In genomic region chr1:180407171-180407671, GRCm38 (mm10) we compare ENCODE assay signal across 8 mouse cellular contexts.
DNase-seq lines count a peak whose midpoint lies in the region; ATAC-seq and TF ChIP-seq lines count a peak whose summit lies in the region.

No protein-coding gene starts in this region.

- H3K27me3 ChIP-seq in hindbrain, embryonic 11.5 days (ENCODE audit: control insufficient read depth, insufficient read depth, low read length) = no peaks in the 10 kb centered on the region
- H3K27me3 ChIP-seq in limb, embryonic 14.5 days (ENCODE audit: control insufficient read depth, insufficient read depth, low read length) = no peaks in the 10 kb centered on the region
- no peaks in the 10 kb centered on the region for H3K27me3 ChIP-seq in midbrain, embryonic 14.5 days (ENCODE audit: control insufficient read depth, insufficient read depth, low read length)
- H3K27me3 ChIP-seq in stomach, embryonic 16.5 days (ENCODE audit: control insufficient read depth, insufficient read depth, low read length) = no peaks in the 10 kb centered on the region

- TF ChIP-seq POLR2A in limb, embryonic 14.5 days (IDR thresholded peaks at IDR 0.05; ENCODE audit: borderline replicate concordance, extremely low read depth, insufficient read depth, insufficient read length) = no peak

- 11% methylated on average over 16 of the region's 16 CpGs for WGBS in hindbrain, embryonic 11.5 days
- 11% methylated on average over 16 of the region's 16 CpGs for WGBS in limb, embryonic 14.5 days
- WGBS in midbrain, embryonic 14.5 days = 13% methylated on average over 16 of the region's 16 CpGs
- 18% methylated on average over 16 of the region's 16 CpGs for WGBS in stomach, embryonic 16.5 days

- peak overlapping the region; percentile 46; the same call in 1 of the 2 replicates for H3K9ac ChIP-seq in hindbrain, embryonic 11.5 days (ENCODE audit: low read depth, low read length)
- H3K9ac ChIP-seq in limb, embryonic 14.5 days (ENCODE audit: low read depth, low read length, severe bottlenecking) = no peak overlapping the region
- H3K9ac ChIP-seq in midbrain, embryonic 14.5 days (replicated peaks; ENCODE audit: low read length) = no peak overlapping the region
- H3K9ac ChIP-seq in stomach, embryonic 16.5 days (ENCODE audit: low read length) = peak overlapping the region; percentile 65

- H3K9me3 ChIP-seq in hindbrain, embryonic 11.5 days (ENCODE audit: control insufficient read depth, low read length) = no peaks in the 10 kb centered on the region
- no peaks in the 10 kb centered on the region for H3K9me3 ChIP-seq in limb, embryonic 14.5 days (ENCODE audit: control insufficient read depth, low read length)
- H3K9me3 ChIP-seq in midbrain, embryonic 14.5 days (ENCODE audit: control insufficient read depth, low read length) = no peaks in the 10 kb centered on the region
- no peaks in the 10 kb centered on the region for H3K9me3 ChIP-seq in stomach, embryonic 16.5 days (replicated peaks; ENCODE audit: control insufficient read depth, low read length)

- H3K4me1 ChIP-seq in hindbrain, embryonic 11.5 days (replicated peaks; ENCODE audit: control insufficient read depth, insufficient read depth, low read length) = no peaks in the 10 kb centered on the region
- H3K4me1 ChIP-seq in limb, embryonic 14.5 days (ENCODE audit: control insufficient read depth, insufficient read depth, low read length) = peaks cover 54% of the 10 kb centered on the region
- H3K4me1 ChIP-seq in midbrain, embryonic 14.5 days (ENCODE audit: control insufficient read depth, insufficient read depth, low read length) = no peaks in the 10 kb centered on the region
- peaks cover 70% of the 10 kb centered on the region for H3K4me1 ChIP-seq in stomach, embryonic 16.5 days (ENCODE audit: control insufficient read depth, insufficient read depth, low read length)

- peak; percentile 70; the same call in 1 of the 2 replicates for ATAC-seq in hindbrain, embryonic 11.5 days (ENCODE audit: low FRiP score)
- peak; percentile 48; the same call in 1 of the 2 replicates for ATAC-seq in limb, embryonic 14.5 days (ENCODE audit: low FRiP score, low read depth)
- ATAC-seq in midbrain, embryonic 14.5 days (ENCODE audit: low FRiP score, low TSS enrichment) = peak; percentile 77
- ATAC-seq in stomach, embryonic 16.5 days (ENCODE audit: insufficient read depth, low FRiP score) = peak; percentile 55

- 0 out of 2 replicates have a peak overlapping the region, but pooled peaks have one; percentile 9 for H3K27ac ChIP-seq in hindbrain, embryonic 11.5 days (ENCODE audit: low read depth, low read length)
- H3K27ac ChIP-seq in limb, embryonic 14.5 days (replicated peaks; ENCODE audit: low read depth, low read length) = peak overlapping the region; percentile 16; the same call in 1 of the 2 replicates
- H3K27ac ChIP-seq in midbrain, embryonic 14.5 days (replicated peaks; ENCODE audit: low read depth, low read length) = no peak overlapping the region
- H3K27ac ChIP-seq in stomach, embryonic 16.5 days (ENCODE audit: low read length) = peak overlapping the region; percentile 86

- no peak overlapping the region for H3K4me3 ChIP-seq in hindbrain, embryonic 11.5 days (ENCODE audit: low read depth, low read length)
- H3K4me3 ChIP-seq in limb, embryonic 14.5 days (replicated peaks; ENCODE audit: low read length) = peak overlapping the region; percentile 9; the same call in 1 of the 2 replicates
- H3K4me3 ChIP-seq in midbrain, embryonic 14.5 days (replicated peaks; ENCODE audit: low read depth, low read length) = no peak overlapping the region
- H3K4me3 ChIP-seq in stomach, embryonic 16.5 days (replicated peaks; ENCODE audit: low read length) = peak overlapping the region; percentile 30

- no peaks in the 10 kb centered on the region for H3K36me3 ChIP-seq in hindbrain, embryonic 11.5 days (ENCODE audit: control insufficient read depth, insufficient read depth, low read length)
- no peaks in the 10 kb centered on the region for H3K36me3 ChIP-seq in limb, embryonic 14.5 days (ENCODE audit: control insufficient read depth, insufficient read depth, low read length)
- no peaks in the 10 kb centered on the region for H3K36me3 ChIP-seq in midbrain, embryonic 14.5 days (ENCODE audit: control insufficient read depth, insufficient read depth, low read length)
- H3K36me3 ChIP-seq in stomach, embryonic 16.5 days (ENCODE audit: control insufficient read depth, insufficient read depth, low read length) = no peaks in the 10 kb centered on the region

- DNase-seq in adrenal gland, adult (ENCODE audit: inconsistent age in 2 of 2, low spot score in 1 of 2) = peak; percentile 79 to 91
- no peak for DNase-seq in adrenal gland, postnatal 4 days (ENCODE audit: low spot score in 2 of 2)
- peak; percentile 60 for DNase-seq in WW6 (ENCODE audit: low read depth, low spot score)
- peak; percentile 87 for DNase-seq in embryo, embryonic 9.5 days (ENCODE audit: extremely low spot score)
- DNase-seq in hindbrain, embryonic 11.5 days (ENCODE audit: low spot score) = peak; percentile 90
- peak; percentile 54 for DNase-seq in limb, embryonic 14.5 days (ENCODE audit: low spot score)
- DNase-seq in midbrain, embryonic 14.5 days = peak; percentile 90

- peak overlapping the region; percentile 32; the same call in 1 of the 2 replicates for H3K4me2 ChIP-seq in hindbrain, embryonic 11.5 days (replicated peaks; ENCODE audit: low read depth, low read length)
- H3K4me2 ChIP-seq in limb, embryonic 14.5 days (replicated peaks; ENCODE audit: low read depth, low read length, severe bottlenecking) = peak overlapping the region; percentile 27; the same call in 1 of the 2 replicates
- peak overlapping the region; percentile 39 for H3K4me2 ChIP-seq in midbrain, embryonic 14.5 days (ENCODE audit: low read length)
- H3K4me2 ChIP-seq in stomach, embryonic 16.5 days (ENCODE audit: low read depth, low read length) = peak overlapping the region; percentile 48

Comparison
In these comparisons a context has a peak if more than half of its experiments do, and no peak if none do; other contexts are left out.
1. DNase-seq: peak in adrenal gland, adult (2 of 2), WW6 (single experiment), embryo, embryonic 9.5 days (single experiment), hindbrain, embryonic 11.5 days (single experiment), limb, embryonic 14.5 days (single experiment) and midbrain, embryonic 14.5 days (single experiment); none in adrenal gland, postnatal 4 days (0 of 2).
2. H3K4me3 ChIP-seq: peak in limb, embryonic 14.5 days (single experiment) and stomach, embryonic 16.5 days (single experiment); none in hindbrain, embryonic 11.5 days (single experiment) and midbrain, embryonic 14.5 days (single experiment).
3. H3K9ac ChIP-seq: peak in hindbrain, embryonic 11.5 days (single experiment) and stomach, embryonic 16.5 days (single experiment); none in limb, embryonic 14.5 days (single experiment) and midbrain, embryonic 14.5 days (single experiment).
4. Peak in every context shown above with its lines, with median percentiles within 50 percentile points of each other: ATAC-seq and H3K4me2 ChIP-seq.